Mouse (Mus musculus) layer of hippocampus, adult 11-12 months (tissue): ENCODE measurements around the gene Ankrd12.
"Not testable (repeated sequence)": the region's sequence is repeated elsewhere in the genome, so short reads cannot be mapped to it uniquely, and the experiment has no call there.

Experiments
- DNase-seq: peaks from one replicate; pipeline ENCODE4 v3.0.0; 2022; ENCODE audit warnings: low spot score

Ankrd12 gene

GRCm38 (mm10) chr17:66084486-66084885 is 7.6 kb upstream of the Ankrd12 start:
- DNase-seq = no peak

GRCm38 (mm10) chr17:66077437-66077850 is 555 bp upstream of the Ankrd12 start:
- no peak for DNase-seq

- peak; percentile 45 for DNase-seq
Observed at GRCm38 (mm10) chr17:66076174-66076927, 538 bp downstream of the Ankrd12 start.

- DNase-seq = no peak
Observed at GRCm38 (mm10) chr17:66075827-66076173, 1.1 kb downstream of the Ankrd12 start.

GRCm38 (mm10) chr17:66073971-66074370 is 2.9 kb downstream of the Ankrd12 start:
- no peak for DNase-seq

GRCm38 (mm10) chr17:66069036-66069435 is 7.9 kb downstream of the Ankrd12 start:
- DNase-seq = not testable (repeated sequence)

GRCm38 (mm10) chr17:66065115-66065514 is 11.8 kb downstream of the Ankrd12 start:
- no peak for DNase-seq

- DNase-seq = no peak
Observed at GRCm38 (mm10) chr17:66061241-66061938, 15.5 kb downstream of the Ankrd12 start.

GRCm38 (mm10) chr17:66058160-66058559 is 18.7 kb downstream of the Ankrd12 start:
- no peak for DNase-seq

- no peak for DNase-seq
Observed at GRCm38 (mm10) chr17:66057145-66057544, 19.7 kb downstream of the Ankrd12 start.

GRCm38 (mm10) chr17:66053349-66053748 is 23.5 kb downstream of the Ankrd12 start:
- no peak for DNase-seq

GRCm38 (mm10) chr17:66048795-66049194 is 28.1 kb downstream of the Ankrd12 start:
- no peak for DNase-seq

GRCm38 (mm10) chr17:66048199-66048598 is 28.7 kb downstream of the Ankrd12 start:
- DNase-seq = no peak

- DNase-seq = not testable (repeated sequence)
Observed at GRCm38 (mm10) chr17:66043679-66044078, 33.2 kb downstream of the Ankrd12 start.

GRCm38 (mm10) chr17:66041020-66041419 is 35.9 kb downstream of the Ankrd12 start:
- no peak for DNase-seq

GRCm38 (mm10) chr17:66033239-66033638 is 43.6 kb downstream of the Ankrd12 start:
- no peak for DNase-seq

- no peak for DNase-seq
Observed at GRCm38 (mm10) chr17:66031991-66032390, 44.9 kb downstream of the Ankrd12 start.

- DNase-seq = no peak
Observed at GRCm38 (mm10) chr17:66024211-66024610, 52.7 kb downstream of the Ankrd12 start.

- no peak for DNase-seq
Observed at GRCm38 (mm10) chr17:66011790-66012189, 65.1 kb downstream of the Ankrd12 start.

- no peak for DNase-seq
Observed at GRCm38 (mm10) chr17:66007892-66008291, 69.0 kb downstream of the Ankrd12 start.

- no peak for DNase-seq
Observed at GRCm38 (mm10) chr17:66007473-66007872, 69.4 kb downstream of the Ankrd12 start.

GRCm38 (mm10) chr17:65988151-65988820 is 88.6 kb downstream of the Ankrd12 start:
- DNase-seq = no peak

- not testable (repeated sequence) for DNase-seq
Observed at GRCm38 (mm10) chr17:65976720-65977119, 100.2 kb downstream of the Ankrd12 start.
